Mouse (Mus musculus) E14TG2a.4 (cell line): ENCODE data around the gene Cxcl12.

Experiments used
- H3K27me3 ChIP-seq: 2 replicates; pipeline ENCODE4 v1.6.1; 2014; ENCODE audit warnings: low read length, control low read depth; ENCODE audit not compliant: insufficient read depth
- H3K36me3 ChIP-seq: 2 replicates; pipeline ENCODE4 v1.6.1; 2014; ENCODE audit warnings: low read length, control low read depth; ENCODE audit not compliant: insufficient read depth
- H3K4me1 ChIP-seq: replicated peaks from 2 replicates; pipeline ENCODE4 v1.6.1; 2014; ENCODE audit warnings: low read depth, low read length, control low read depth
- H3K4me3 ChIP-seq: replicated peaks from 2 replicates; pipeline ENCODE4 v1.5.1; 2014; ENCODE audit warnings: mild to moderate bottlenecking, low read length
- H3K9me3 ChIP-seq: 2 replicates; pipeline ENCODE4 v1.6.1; 2014; ENCODE audit warnings: low read length, control low read depth
- CTCF ChIP-seq: conservative IDR thresholded peaks from 2 replicates; pipeline ENCODE4 v1.5.1; 2014; ENCODE audit warnings: low read length
- NANOG ChIP-seq: IDR thresholded peaks from 2 replicates; pipeline ENCODE4 v1.6.1; 2014; ENCODE audit warnings: borderline replicate concordance, low read length, mixed read lengths
- POU5F1 ChIP-seq: IDR thresholded peaks from 2 replicates; pipeline ENCODE4 v1.6.1; 2014; ENCODE audit warnings: low read length, borderline replicate concordance

The Cxcl12 gene

DNA sequence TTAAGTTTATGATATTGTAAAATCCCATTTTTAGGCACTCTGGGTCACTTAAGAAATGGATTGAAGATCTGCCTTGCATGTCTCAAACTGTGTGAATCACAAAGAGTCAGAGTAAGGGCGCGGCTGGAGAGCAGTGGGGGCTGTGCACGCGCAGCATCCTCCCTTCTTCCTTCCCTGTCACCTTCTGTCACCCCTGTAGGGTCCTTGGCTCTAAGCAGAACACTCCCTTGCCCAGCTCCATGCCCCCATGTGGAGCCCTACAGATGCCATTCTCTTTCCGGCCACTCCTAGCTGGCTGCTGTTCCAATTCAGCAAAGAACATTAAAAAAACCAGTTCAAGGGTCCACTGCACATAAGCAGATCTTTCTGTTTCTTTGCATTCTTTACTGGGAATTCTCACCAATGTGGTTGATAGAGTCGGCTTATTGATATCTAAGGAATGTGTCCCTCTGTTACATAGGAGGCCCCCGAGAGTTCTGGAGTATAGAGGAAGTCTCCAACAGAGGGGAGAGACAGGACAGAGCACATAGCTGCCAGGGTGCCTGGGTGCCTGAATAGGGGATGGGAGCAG lies 51.7 kb downstream of the Cxcl12 start:
- TF ChIP-seq POU5F1 (no peak), NANOG (no peak), CTCF (no peak)
- H3K27me3 ChIP-seq, result no peaks in the 10 kb centered on the region
- H3K36me3 ChIP-seq, result no peaks in the 10 kb centered on the region
- H3K9me3 ChIP-seq, result peaks cover under 1% of the 10 kb centered on the region; the same call in 1 of the 2 replicates
- peaks cover 6% of the 10 kb centered on the region for H3K4me1 ChIP-seq
- no peak overlapping the region for H3K4me3 ChIP-seq

- Histone ChIP-seq H3K36me3 (no peaks in the 10 kb centered on the region), H3K4me3 (no peak overlapping the region), H3K27me3 (no peaks in the 10 kb centered on the region), H3K4me1 (peaks cover 6% of the 10 kb centered on the region), H3K9me3 (peaks cover 10% of the 10 kb centered on the region)
- no peak for TF ChIP-seq CTCF
- no peak for TF ChIP-seq POU5F1
- no peak for TF ChIP-seq NANOG
Measured at GRCm38 (mm10) chr6:117220831-117221345, 52.6 kb downstream of the Cxcl12 start.
